Mouse (Mus musculus) midbrain, embryonic 14.5 days (tissue): ENCODE measurements around the gene Ppp2r5c. TPM values are rescaled to one million over a fixed set of nuclear protein-coding genes. Genes with fewer than 3 reads are reported as not detected.

Experiments
- ATAC-seq: fragments of 200-750 bp; cut with Nextera tagmentation; 2 replicates; pipeline ENCODE4 v1.8.0; 2017; ENCODE audit warnings: moderate number of reproducible peaks, moderate library complexity; ENCODE audit not compliant: low FRiP score, low TSS enrichment
- DNase-seq: peaks from one replicate; pipeline ENCODE4 v3.0.0-alpha.2; 2015
- H3K27ac ChIP-seq: fragments of 300-500 bp; sonication (generic); replicated peaks from 2 replicates; pipeline ENCODE4 v1.5.1; 2014; ENCODE audit warnings: mild to moderate bottlenecking, low read depth, low read length, moderate library complexity
- H3K27me3 ChIP-seq: fragments of 300-500 bp; sonication (generic); 2 replicates; pipeline ENCODE4 v1.6.1; 2014; ENCODE audit warnings: low read length, control low read depth, mixed read lengths; ENCODE audit not compliant: control insufficient read depth, insufficient read depth
- H3K36me3 ChIP-seq: fragments of 300-500 bp; sonication (generic); 2 replicates; pipeline ENCODE4 v1.6.1; 2014; ENCODE audit warnings: low read length, control low read depth; ENCODE audit not compliant: control insufficient read depth, insufficient read depth
- H3K4me1 ChIP-seq: fragments of 300-500 bp; sonication (generic); 2 replicates; pipeline ENCODE4 v1.6.1; 2014; ENCODE audit warnings: mild to moderate bottlenecking, antibody characterized with exemption, low read length, control low read depth; ENCODE audit not compliant: control insufficient read depth, insufficient read depth
- H3K4me2 ChIP-seq: fragments of 300-500 bp; sonication (generic); 2 replicates; pipeline ENCODE4 v1.6.1; 2014; ENCODE audit warnings: mild to moderate bottlenecking, low read length, moderate library complexity
- H3K4me3 ChIP-seq: fragments of 300-500 bp; sonication (generic); replicated peaks from 2 replicates; pipeline ENCODE4 v1.5.1; 2014; ENCODE audit warnings: low read depth, low read length
- H3K9ac ChIP-seq: fragments of 300-500 bp; sonication (generic); replicated peaks from 2 replicates; pipeline ENCODE4 v1.6.1; 2014; ENCODE audit warnings: mild to moderate bottlenecking, low read length, moderate library complexity
- H3K9me3 ChIP-seq: fragments of 300-500 bp; sonication (generic); 2 replicates; pipeline ENCODE4 v1.6.1; 2016; ENCODE audit warnings: low read length, control low read depth, mixed read lengths; ENCODE audit not compliant: control insufficient read depth
- WGBS: fragments of 180-500 bp; shearing (Covaris S2); extraction: QIAGEN DNeasy Blood & Tissue Kit; methylation state at CpG from one replicate; pipeline ENCODE4 v1.1.7; 2014; 5-methylcytosine and 5-hydroxymethylcytosine counted together
- polyA plus RNA-seq: library from polyadenylated mRNA; unstranded; fragments of >200 nt; fragmentation: Nextera tagmentation; extraction: Ambion mirVana; gene quantifications from 2 replicates; pipeline ENCODE4 v1.2.1, GENCODE M21; 2014

The Ppp2r5c gene
- polyA plus RNA-seq, 1 experiment from 2014 or later, result 158 TPM

GRCm38 (mm10) chr12:110575926-110576325 lies 129.0 kb downstream of the Ppp2r5c start:
- Histone ChIP-seq H3K27me3 (no peaks in the 10 kb centered on the region), H3K9ac (no peak overlapping the region), H3K4me2 (no peak overlapping the region), H3K36me3 (peaks cover 40% of the 10 kb centered on the region), H3K9me3 (no peaks in the 10 kb centered on the region), H3K4me3 (no peak overlapping the region), H3K27ac (no peak overlapping the region), H3K4me1 (no peaks in the 10 kb centered on the region)
- no peak for DNase-seq
- no peak for ATAC-seq
- 80% methylated on average over 4 of the region's 4 CpGs for WGBS

- WGBS, result 92% methylated on average over 9 of the region's 9 CpGs
- no peak for DNase-seq
Observed at GRCm38 (mm10) chr12:110578333-110578732, 131.4 kb downstream of the Ppp2r5c start.

GRCm38 (mm10) chr12:110588622-110589021 lies 141.7 kb downstream of the Ppp2r5c start:
- H3K9me3 ChIP-seq, result no peaks in the 10 kb centered on the region
- no peak overlapping the region for H3K4me2 ChIP-seq
- peaks cover 11% of the 10 kb centered on the region for H3K4me1 ChIP-seq
- DNase-seq, result no peak
- H3K36me3 ChIP-seq, result no peaks in the 10 kb centered on the region
- H3K27ac ChIP-seq, result no peak overlapping the region
- no peak overlapping the region for H3K4me3 ChIP-seq
- H3K27me3 ChIP-seq, result no peaks in the 10 kb centered on the region
- no peak overlapping the region for H3K9ac ChIP-seq
- no peak for ATAC-seq
- 81% methylated on average over 6 of the region's 6 CpGs for WGBS

More at GRCm38 (mm10) chr12:110578333-110578732, 131.4 kb downstream of the Ppp2r5c start:
- H3K27ac ChIP-seq, result no peak overlapping the region
- no peaks in the 10 kb centered on the region for H3K27me3 ChIP-seq
- H3K4me1 ChIP-seq, result no peaks in the 10 kb centered on the region
- no peak for ATAC-seq
- H3K36me3 ChIP-seq, result peaks cover 22% of the 10 kb centered on the region
- no peak overlapping the region for H3K4me2 ChIP-seq
- no peak overlapping the region for H3K4me3 ChIP-seq
- no peak overlapping the region for H3K9ac ChIP-seq
- no peaks in the 10 kb centered on the region for H3K9me3 ChIP-seq

- Histone ChIP-seq H3K9me3 (no peaks in the 10 kb centered on the region), H3K27ac (peak overlapping the region; percentile 95), H3K36me3 (no peaks in the 10 kb centered on the region), H3K4me1 (peaks cover 11% of the 10 kb centered on the region), H3K4me2 (peak overlapping the region; percentile 75), H3K27me3 (no peaks in the 10 kb centered on the region), H3K9ac (peak overlapping the region; percentile 67), H3K4me3 (peak overlapping the region; percentile 75)
- 1% methylated on average over 15 of the region's 15 CpGs for WGBS
- peak; percentile 49 for ATAC-seq
- no peak for DNase-seq
Observed at GRCm38 (mm10) chr12:110590804-110591259, 143.9 kb downstream of the Ppp2r5c start.

DNA sequence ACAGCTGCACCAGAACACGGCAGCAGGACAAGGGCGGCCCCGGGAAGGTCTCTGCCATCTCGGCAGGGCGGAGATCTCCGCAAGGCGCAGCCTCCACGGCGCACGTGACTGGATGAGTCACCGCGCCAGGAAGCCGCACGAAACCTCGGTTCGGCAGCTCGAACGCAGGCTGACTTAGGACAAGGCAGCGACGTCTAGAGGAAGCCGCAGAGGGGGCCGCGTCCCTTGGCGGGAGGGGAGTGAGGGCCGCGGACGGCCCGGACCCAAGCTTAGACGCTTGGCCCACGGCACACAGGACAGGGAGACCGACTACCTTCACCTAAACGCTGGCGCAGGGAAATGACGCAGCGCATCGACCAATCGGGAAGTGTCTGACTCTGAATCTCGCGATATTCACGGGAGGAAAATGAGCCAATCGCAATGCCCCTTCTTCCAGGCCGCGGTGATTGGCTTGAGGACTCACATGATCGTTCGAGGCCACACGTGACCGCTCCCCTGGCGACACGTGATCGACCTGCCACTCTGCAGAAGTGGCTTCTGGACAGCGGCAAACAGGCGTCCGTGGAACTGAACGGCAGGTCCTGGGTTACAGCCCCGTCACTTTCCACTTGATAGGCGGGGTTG lies 144.5 kb downstream of the Ppp2r5c start:
- no peaks in the 10 kb centered on the region for H3K36me3 ChIP-seq
- peak; percentile 98 for ATAC-seq
- DNase-seq, result peak; percentile 100
- H3K9ac ChIP-seq, result peak overlapping the region; percentile 70
- H3K27ac ChIP-seq, result peak overlapping the region; percentile 95
- no peaks in the 10 kb centered on the region for H3K9me3 ChIP-seq
- WGBS, result under 1% methylated on average over 56 of the region's 56 CpGs
- no peaks in the 10 kb centered on the region for H3K27me3 ChIP-seq
- H3K4me3 ChIP-seq, result peak overlapping the region; percentile 75
- peaks cover 11% of the 10 kb centered on the region for H3K4me1 ChIP-seq
- peak overlapping the region; percentile 94 for H3K4me2 ChIP-seq

- H3K27ac ChIP-seq, result no peak overlapping the region
- H3K4me2 ChIP-seq, result no peak overlapping the region
- H3K9me3 ChIP-seq, result no peaks in the 10 kb centered on the region
- no peaks in the 10 kb centered on the region for H3K36me3 ChIP-seq
- no peaks in the 10 kb centered on the region for H3K27me3 ChIP-seq
- WGBS, result 11% methylated on average over 7 of the region's 7 CpGs
- ATAC-seq, result no peak
- peak; percentile 83 for DNase-seq
- peaks cover 20% of the 10 kb centered on the region for H3K4me1 ChIP-seq
- H3K9ac ChIP-seq, result no peak overlapping the region; the same call in 1 of the 2 replicates
- H3K4me3 ChIP-seq, result no peak overlapping the region
Observed at GRCm38 (mm10) chr12:110598527-110598926, 151.6 kb downstream of the Ppp2r5c start.

GRCm38 (mm10) chr12:110599791-110600190 lies 152.9 kb downstream of the Ppp2r5c start:
- no peak overlapping the region for H3K9ac ChIP-seq
- no peak for DNase-seq
- H3K4me2 ChIP-seq, result no peak overlapping the region

DNA sequence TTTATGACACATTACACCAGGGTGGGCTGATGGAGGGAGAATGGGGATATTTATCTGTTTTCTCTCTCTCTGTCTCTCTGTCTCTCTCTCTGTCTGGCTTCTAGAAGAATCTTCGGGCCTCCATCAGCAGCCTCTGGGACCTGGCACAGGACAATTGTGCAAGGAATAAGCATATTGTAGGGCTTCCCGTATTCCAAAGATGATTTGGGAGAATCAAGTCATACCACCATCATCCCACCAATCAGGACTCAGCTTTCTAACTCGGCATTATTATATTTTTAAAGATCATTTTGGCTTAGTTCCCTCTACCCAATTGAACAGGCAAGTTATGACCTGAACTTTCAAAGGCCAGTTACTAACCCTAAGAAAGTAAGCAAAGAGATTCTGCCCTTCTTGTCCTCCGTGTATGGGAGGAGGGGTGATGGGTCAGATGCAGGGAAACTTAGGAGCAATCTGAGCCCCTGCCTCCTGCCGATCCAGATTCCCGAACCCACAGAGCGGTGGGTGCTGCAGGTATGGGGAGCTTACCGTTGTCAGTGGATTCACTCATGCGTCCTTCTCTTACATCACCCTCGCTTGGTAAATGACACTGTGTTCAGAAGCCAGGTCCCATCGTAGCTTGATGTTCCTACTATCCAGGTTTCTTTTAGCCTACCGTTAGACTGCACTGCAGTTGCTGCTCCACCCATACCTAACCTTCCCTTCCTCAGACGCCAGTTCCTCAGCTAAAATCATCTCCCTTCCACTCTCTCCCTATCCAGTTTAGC lies 153.5 kb downstream of the Ppp2r5c start:
- Histone ChIP-seq H3K9ac (peak overlapping the region; percentile 98; the same call in 1 of the 2 replicates), H3K27me3 (no peaks in the 10 kb centered on the region), H3K36me3 (no peaks in the 10 kb centered on the region; the same call in 1 of the 2 replicates), H3K4me1 (peaks cover 29% of the 10 kb centered on the region), H3K4me2 (peak overlapping the region; percentile 86), H3K27ac (no peak overlapping the region), H3K4me3 (peak overlapping the region; percentile 97), H3K9me3 (no peaks in the 10 kb centered on the region)
- DNase-seq, result no peak
- 60% methylated on average over 13 of the region's 13 CpGs for WGBS
- ATAC-seq, result no peak

More at GRCm38 (mm10) chr12:110599791-110600190, 152.9 kb downstream of the Ppp2r5c start:
- no peak for ATAC-seq
- 69% methylated on average over 4 of the region's 4 CpGs for WGBS
- Histone ChIP-seq H3K4me1 (peaks cover 29% of the 10 kb centered on the region), H3K9me3 (no peaks in the 10 kb centered on the region), H3K36me3 (no peaks in the 10 kb centered on the region; the same call in 1 of the 2 replicates), H3K27ac (no peak overlapping the region), H3K4me3 (no peak overlapping the region), H3K27me3 (no peaks in the 10 kb centered on the region)
